Mouse (Mus musculus) liver, embryonic 11.5 days (tissue): ENCODE data around the gene Slc13a4. TPM values are rescaled to one million over a fixed set of nuclear protein-coding genes. Genes with fewer than 3 reads are reported as not detected.

Experiments
- ATAC-seq: fragments of 200-750 bp; cut with Nextera tagmentation; replicated peaks from 2 replicates; pipeline ENCODE4 v1.8.0; 2017; ENCODE audit warnings: moderate number of reproducible peaks, mild to moderate bottlenecking, moderate TSS enrichment, moderate library complexity; ENCODE audit not compliant: low FRiP score
- DNase-seq: peaks from one replicate; pipeline ENCODE4 v3.0.0-alpha.2; 2017; ENCODE audit warnings: low spot score
- H3K27ac ChIP-seq: fragments of 300-500 bp; sonication (generic); 2 replicates; pipeline ENCODE4 v1.5.1; 2014; ENCODE audit warnings: mild to moderate bottlenecking, low read depth, low read length, control low read depth
- H3K27me3 ChIP-seq: fragments of 300-500 bp; sonication (generic); replicated peaks from 2 replicates; pipeline ENCODE4 v1.6.1; 2014; ENCODE audit warnings: low read length, mixed read lengths; ENCODE audit not compliant: control insufficient read depth, insufficient read depth
- H3K36me3 ChIP-seq: fragments of 300-500 bp; sonication (generic); 2 replicates; pipeline ENCODE4 v1.6.1; 2014; ENCODE audit warnings: mild to moderate bottlenecking, low read length, moderate library complexity, mixed read lengths; ENCODE audit not compliant: control insufficient read depth, insufficient read depth
- H3K4me1 ChIP-seq: fragments of 300-500 bp; sonication (generic); replicated peaks from 2 replicates; pipeline ENCODE4 v1.6.1; 2014; ENCODE audit warnings: low read length, mixed read lengths; ENCODE audit not compliant: control insufficient read depth, insufficient read depth
- H3K4me2 ChIP-seq: fragments of 300-500 bp; sonication (generic); 2 replicates; pipeline ENCODE4 v1.6.1; 2014; ENCODE audit warnings: mild to moderate bottlenecking, control low read depth, moderate library complexity
- H3K4me3 ChIP-seq: fragments of 300-500 bp; sonication (generic); 2 replicates; pipeline ENCODE4 v1.5.1; 2014; ENCODE audit warnings: low read depth, low read length, control low read depth
- H3K9ac ChIP-seq: fragments of 300-500 bp; sonication (generic); 2 replicates; pipeline ENCODE4 v1.6.1; 2014; ENCODE audit warnings: low read depth, low read length, control low read depth
- H3K9me3 ChIP-seq: fragments of 300-500 bp; sonication (generic); 2 replicates; pipeline ENCODE4 v1.6.1; 2016; ENCODE audit warnings: low read length, inconsistent platforms, mixed read lengths; ENCODE audit not compliant: control insufficient read depth
- WGBS: fragments of 180-500 bp; shearing (Covaris S2); extraction: QIAGEN DNeasy Blood & Tissue Kit; methylation state at CpG from one replicate; pipeline ENCODE4 v1.1.7; 2014; 5-methylcytosine and 5-hydroxymethylcytosine counted together
- polyA plus RNA-seq: library from polyadenylated mRNA; unstranded; fragments of >200 nt; fragmentation: Nextera tagmentation; extraction: Ambion mirVana; gene quantifications from 2 replicates; pipeline ENCODE4 v1.2.1, GENCODE M21; 2014

Gene Slc13a4
- polyA plus RNA-seq, 1 experiment from 2014 or later, result 0.15 TPM

DNA sequence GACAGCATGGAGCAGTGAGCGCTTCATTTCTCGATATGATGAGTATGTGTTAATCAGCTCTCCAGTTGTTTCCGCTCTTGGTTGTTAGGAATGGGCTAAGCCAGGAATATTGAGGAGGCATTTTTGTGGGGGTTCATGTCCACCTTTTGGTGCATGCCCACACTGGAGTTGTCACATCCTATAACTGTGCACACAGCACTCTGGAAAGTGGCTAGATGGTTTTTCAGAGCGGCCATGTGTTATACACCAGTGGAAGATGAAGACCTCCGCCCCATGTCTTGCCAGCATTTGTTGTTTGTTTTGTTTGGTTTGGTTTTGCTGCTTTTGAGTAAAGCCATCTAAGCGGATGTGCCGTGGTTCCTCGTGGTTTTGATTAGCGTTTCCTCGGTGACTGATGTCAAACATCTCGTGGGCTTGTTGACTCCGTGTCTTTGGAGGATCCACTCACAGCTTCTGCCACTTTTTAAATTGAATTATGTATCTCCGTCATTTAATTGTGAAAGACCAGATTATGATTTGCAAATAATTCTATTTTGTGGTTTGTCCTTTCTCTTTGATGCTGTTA is 50.2 kb downstream of the Slc13a4 start:
- peaks cover 66% of the 10 kb centered on the region for H3K4me1 ChIP-seq
- H3K9me3 ChIP-seq, result no peaks in the 10 kb centered on the region
- H3K9ac ChIP-seq, result peak overlapping the region; percentile 23; the same call in 1 of the 2 replicates
- DNase-seq (no peak), ATAC-seq (no peak)
- peak overlapping the region; percentile 82 for H3K4me2 ChIP-seq
- peak overlapping the region; percentile 78; the same call in 1 of the 2 replicates for H3K27ac ChIP-seq
- H3K36me3 ChIP-seq, result peaks cover 10% of the 10 kb centered on the region; the same call in 1 of the 2 replicates
- WGBS, result 67% methylated on average over 13 of the region's 13 CpGs
- H3K27me3 ChIP-seq, result no peaks in the 10 kb centered on the region
- 0 out of 2 replicates have a peak overlapping the region, but pooled peaks have one; percentile 0 for H3K4me3 ChIP-seq

DNA sequence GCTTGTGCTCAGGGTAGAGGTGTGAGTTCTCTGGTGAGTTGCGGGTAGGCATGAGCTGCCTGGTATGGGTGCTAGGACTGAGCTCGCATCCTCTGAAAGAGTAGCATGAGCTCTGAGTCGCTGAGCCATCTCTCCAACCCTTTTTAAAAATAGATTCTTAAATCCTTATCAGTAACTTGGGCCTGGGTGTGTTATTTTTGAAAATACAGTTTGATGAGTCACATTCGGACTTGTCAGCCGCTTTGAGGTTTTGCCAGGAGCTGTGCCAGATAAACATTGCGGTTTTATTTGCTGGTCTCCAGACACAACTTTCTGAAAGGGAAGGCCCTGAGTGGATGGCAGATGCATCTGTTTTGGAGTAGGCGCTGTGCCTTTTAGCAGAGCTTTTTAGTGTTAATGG is 51.2 kb downstream of the Slc13a4 start:
- DNase-seq (no peak), ATAC-seq (peak; percentile 44)
- no peak overlapping the region for H3K4me3 ChIP-seq
- no peaks in the 10 kb centered on the region for H3K27me3 ChIP-seq
- peak overlapping the region; percentile 78 for H3K27ac ChIP-seq
- WGBS, result 35% methylated on average over 7 of the region's 7 CpGs
- peaks cover 7% of the 10 kb centered on the region; the same call in 1 of the 2 replicates for H3K36me3 ChIP-seq
- peak overlapping the region; percentile 82 for H3K4me2 ChIP-seq
- no peak overlapping the region for H3K9ac ChIP-seq
- peaks cover 66% of the 10 kb centered on the region for H3K4me1 ChIP-seq
- H3K9me3 ChIP-seq, result no peaks in the 10 kb centered on the region

DNA sequence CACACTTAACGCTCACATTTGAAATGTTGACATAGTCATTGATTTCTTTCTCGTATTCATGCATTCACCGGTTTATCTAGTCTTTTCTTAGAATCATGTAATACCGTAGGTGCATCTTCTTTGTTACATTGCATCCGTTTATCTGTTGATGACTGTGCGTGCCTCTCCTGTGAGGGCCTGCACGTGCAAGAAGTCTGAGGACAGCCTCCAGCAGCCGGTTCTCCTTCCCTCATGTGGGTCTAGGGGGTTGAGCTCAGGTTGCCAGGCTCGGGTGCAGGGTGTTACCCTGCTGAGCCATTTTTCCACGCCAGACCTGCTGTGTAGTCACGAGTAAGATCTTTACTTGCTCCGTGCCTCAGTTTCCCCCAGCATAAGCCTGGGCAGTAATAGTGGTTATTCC is 52.9 kb downstream of the Slc13a4 start:
- ATAC-seq, result peak; percentile 30; the same call in 1 of the 2 replicates
- Histone ChIP-seq H3K4me1 (peaks cover 61% of the 10 kb centered on the region), H3K9me3 (no peaks in the 10 kb centered on the region), H3K4me3 (peak overlapping the region; percentile 83), H3K27me3 (no peaks in the 10 kb centered on the region), H3K4me2 (peak overlapping the region; percentile 82), H3K27ac (peak overlapping the region; percentile 96), H3K9ac (peak overlapping the region; percentile 93), H3K36me3 (no peaks in the 10 kb centered on the region)
- DNase-seq, result no peak
- WGBS, result 45% methylated on average over 12 of the region's 12 CpGs

DNA sequence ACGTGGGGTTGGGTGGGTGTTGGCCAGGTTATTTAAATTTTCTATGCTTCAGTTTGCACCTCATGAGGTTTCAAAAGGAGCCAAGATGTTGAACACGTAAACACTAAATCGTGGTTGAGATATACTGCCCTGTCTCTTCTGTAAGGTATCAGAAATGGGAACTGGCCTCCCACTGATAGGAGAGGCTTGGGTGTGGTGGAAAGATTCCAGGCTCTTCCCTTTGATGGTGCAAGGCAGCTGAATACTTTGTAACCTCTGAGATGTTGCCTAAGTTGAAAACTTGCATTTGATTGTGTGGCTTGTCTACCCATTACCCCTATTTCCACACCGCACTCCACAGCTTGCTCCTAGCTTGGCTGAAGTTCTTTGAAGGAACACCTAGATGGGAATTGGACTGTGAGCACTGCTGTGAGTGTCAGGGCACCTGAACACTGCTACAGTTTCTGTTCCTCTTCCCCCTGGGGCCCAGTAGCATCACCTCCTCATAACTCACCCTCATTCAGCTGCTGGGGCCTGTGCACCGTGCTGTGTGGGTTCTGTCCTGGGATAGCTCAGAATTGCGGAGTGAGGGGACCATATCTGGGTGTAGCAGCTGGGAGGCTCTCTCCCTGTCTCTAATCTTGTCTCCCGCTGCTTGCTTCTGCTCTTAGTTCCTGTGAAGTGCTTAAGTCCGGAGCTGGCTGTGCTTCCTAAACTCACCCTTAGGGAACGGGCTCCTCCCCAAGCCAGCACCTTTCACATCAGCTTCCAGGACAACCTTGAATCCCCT is 53.6 kb downstream of the Slc13a4 start:
- peak; percentile 54 for DNase-seq
- WGBS, result 18% methylated on average over 9 of the region's 9 CpGs
- H3K4me1 ChIP-seq, result peaks cover 55% of the 10 kb centered on the region

DNA sequence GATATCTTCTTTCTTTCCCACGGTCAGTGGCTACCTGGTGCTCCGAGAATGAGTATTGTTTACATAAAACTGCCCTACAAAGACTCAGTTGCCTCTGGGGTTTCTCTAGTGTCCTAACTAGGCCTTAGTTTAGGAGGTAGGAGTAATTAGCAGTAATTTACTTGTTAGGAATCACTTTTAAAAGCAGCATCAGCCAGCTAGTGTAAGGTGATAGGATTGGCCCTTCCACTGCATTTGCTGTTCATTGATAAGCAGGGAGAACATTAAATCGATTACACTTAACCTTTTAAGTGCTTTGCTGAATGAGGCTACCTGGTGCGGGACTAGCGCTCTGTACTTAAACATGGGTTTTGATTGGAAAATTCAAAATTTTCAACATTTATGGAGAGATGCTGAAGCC is 54.5 kb downstream of the Slc13a4 start:
- Histone ChIP-seq H3K4me1 (peaks cover 50% of the 10 kb centered on the region), H3K27ac (peak overlapping the region; percentile 96), H3K27me3 (no peaks in the 10 kb centered on the region), H3K9ac (peak overlapping the region; percentile 93), H3K36me3 (no peaks in the 10 kb centered on the region), H3K4me3 (peak overlapping the region; percentile 83), H3K4me2 (peak overlapping the region; percentile 82), H3K9me3 (no peaks in the 10 kb centered on the region)
- WGBS, result 30% methylated on average over 5 of the region's 5 CpGs
- no peak for DNase-seq
- no peak for ATAC-seq

More for the DNA sequence above, 53.6 kb downstream of the Slc13a4 start:
- no peaks in the 10 kb centered on the region for H3K36me3 ChIP-seq
- peak; percentile 87 for ATAC-seq
- H3K4me2 ChIP-seq, result peak overlapping the region; percentile 82
- no peaks in the 10 kb centered on the region for H3K9me3 ChIP-seq
- H3K27ac ChIP-seq, result peak overlapping the region; percentile 96
- H3K9ac ChIP-seq, result peak overlapping the region; percentile 93
- H3K4me3 ChIP-seq, result peak overlapping the region; percentile 83
- H3K27me3 ChIP-seq, result no peaks in the 10 kb centered on the region

DNA sequence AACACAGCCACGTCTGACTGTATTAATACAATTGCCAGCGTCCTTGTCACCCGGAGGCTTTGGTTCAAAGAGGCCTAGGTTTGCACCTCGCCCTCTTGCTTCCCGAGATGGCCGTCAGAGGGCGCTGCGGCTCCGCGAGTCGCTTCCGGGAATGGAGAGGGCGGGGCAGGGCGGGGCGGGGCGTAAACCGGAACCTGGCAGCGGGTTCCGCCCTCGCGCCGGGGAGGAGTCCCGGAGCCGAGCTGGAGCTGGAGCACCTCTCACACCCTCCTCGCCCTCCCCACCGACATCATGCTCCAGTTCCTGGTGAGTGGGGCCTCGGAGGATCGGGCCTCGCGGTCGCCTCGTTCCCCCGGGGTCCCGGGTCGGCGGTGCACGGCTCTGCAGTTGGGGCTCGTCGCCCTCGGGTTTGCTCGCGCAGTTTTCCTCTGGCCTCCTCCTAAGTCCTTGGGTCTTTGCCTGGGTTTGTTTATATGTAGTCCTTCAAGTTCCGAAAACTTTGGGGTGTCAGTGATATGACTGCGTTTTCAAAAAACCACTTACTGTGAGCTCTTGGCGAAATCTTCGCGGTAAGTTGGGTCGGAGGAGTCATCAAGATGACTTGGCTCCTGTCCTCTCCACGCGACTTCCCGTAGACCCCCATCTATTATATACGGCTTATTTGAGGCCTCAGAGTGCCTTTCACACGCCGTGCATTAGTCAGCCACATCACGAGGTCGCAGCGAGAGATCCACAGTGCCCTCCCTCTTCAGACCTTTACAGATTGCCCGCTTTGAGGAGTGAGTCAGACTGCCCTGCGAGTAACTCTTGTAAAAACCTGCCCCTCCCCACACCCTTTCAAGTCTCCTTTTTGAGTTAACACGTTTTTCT is 55.2 kb downstream of the Slc13a4 start:
- Histone ChIP-seq H3K36me3 (no peaks in the 10 kb centered on the region), H3K4me1 (peaks cover 43% of the 10 kb centered on the region), H3K4me3 (peak overlapping the region; percentile 83), H3K9me3 (no peaks in the 10 kb centered on the region), H3K27ac (peak overlapping the region; percentile 96), H3K9ac (peak overlapping the region; percentile 93), H3K27me3 (no peaks in the 10 kb centered on the region), H3K4me2 (peak overlapping the region; percentile 82)
- peak; percentile 93 for DNase-seq
- under 1% methylated on average over 60 of the region's 60 CpGs for WGBS
- ATAC-seq, result peak; percentile 80

DNA sequence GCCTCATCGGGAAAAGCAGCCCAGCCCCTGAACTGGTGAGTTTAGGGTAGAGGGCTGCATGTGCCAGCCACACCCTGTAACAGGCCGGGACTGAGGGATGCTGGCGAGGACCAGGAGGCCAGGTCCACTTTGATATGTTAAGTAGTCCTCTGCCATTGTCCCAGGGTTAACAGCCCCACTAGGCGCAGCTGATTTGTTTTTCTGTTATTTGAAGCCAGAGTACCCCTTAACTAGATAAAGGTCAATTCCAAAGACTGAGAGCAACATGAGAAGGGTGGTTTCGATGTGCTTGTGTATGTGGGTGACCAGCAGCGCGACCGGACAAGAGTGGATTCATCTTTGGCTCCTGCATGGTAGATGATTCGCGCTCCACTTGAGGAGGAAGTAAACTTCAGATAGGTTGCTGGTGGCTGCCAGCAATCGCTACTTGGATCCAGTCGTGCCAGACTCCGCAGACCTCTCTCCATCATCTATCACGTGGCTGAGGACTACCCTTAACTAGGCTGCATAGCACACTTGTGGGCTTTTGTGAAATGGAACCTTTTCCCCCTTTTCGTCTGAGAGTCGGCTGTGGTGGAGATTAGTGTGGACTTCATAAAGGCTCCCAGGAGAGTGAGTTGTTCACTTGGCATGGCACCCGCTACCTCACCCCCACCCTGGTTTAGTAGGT is 56.0 kb downstream of the Slc13a4 start:
- WGBS, result 67% methylated on average over 17 of the region's 17 CpGs
- Histone ChIP-seq H3K27ac (no peak overlapping the region), H3K9me3 (no peaks in the 10 kb centered on the region), H3K36me3 (no peaks in the 10 kb centered on the region), H3K27me3 (no peaks in the 10 kb centered on the region), H3K4me3 (peak overlapping the region; percentile 83), H3K9ac (no peak overlapping the region; the same call in 1 of the 2 replicates), H3K4me1 (peaks cover 35% of the 10 kb centered on the region), H3K4me2 (peak overlapping the region; percentile 82)
- no peak for ATAC-seq
- no peak for DNase-seq

DNA sequence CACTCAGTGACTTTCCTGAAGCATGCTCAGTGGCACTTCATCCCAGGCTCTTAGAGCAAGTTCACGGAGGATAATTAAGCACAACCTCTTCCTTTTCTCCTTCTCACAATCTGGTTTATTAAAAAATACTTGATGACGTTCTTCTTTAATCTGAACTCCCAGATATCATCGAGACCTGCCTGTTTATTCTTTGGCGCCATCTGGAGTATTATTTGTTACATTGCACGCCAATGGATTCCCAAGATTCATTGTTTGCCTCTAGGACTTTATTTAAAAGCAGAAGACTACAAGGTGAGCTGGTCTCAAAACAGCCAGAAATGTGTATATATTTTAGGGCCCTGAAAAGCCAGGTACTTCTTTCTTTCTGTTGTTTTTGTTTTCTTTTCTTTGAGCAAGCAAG is 62.8 kb downstream of the Slc13a4 start:
- Histone ChIP-seq H3K27ac (no peak overlapping the region), H3K36me3 (peaks cover 45% of the 10 kb centered on the region), H3K4me3 (no peak overlapping the region), H3K9ac (no peak overlapping the region), H3K4me1 (no peaks in the 10 kb centered on the region; the same call in 1 of the 2 replicates), H3K4me2 (no peak overlapping the region), H3K9me3 (peaks cover 4% of the 10 kb centered on the region), H3K27me3 (no peaks in the 10 kb centered on the region)
- ATAC-seq, result no peak
- DNase-seq, result no peak
- 65% methylated on average over 5 of the region's 5 CpGs for WGBS
